Mouse (Mus musculus): ENCODE measurements around the gene Rps6kb1. TPM values are rescaled to one million over a fixed set of nuclear protein-coding genes. Genes with fewer than 3 reads are reported as not detected.
"Not testable (repeated sequence)": the region's sequence is repeated elsewhere in the genome, so short reads cannot be mapped to it uniquely, and the experiment has no call there.

The Rps6kb1 gene
- total RNA-seq, 2 experiments from 2014 or later = 19.1 to 19.2 TPM

DNA sequence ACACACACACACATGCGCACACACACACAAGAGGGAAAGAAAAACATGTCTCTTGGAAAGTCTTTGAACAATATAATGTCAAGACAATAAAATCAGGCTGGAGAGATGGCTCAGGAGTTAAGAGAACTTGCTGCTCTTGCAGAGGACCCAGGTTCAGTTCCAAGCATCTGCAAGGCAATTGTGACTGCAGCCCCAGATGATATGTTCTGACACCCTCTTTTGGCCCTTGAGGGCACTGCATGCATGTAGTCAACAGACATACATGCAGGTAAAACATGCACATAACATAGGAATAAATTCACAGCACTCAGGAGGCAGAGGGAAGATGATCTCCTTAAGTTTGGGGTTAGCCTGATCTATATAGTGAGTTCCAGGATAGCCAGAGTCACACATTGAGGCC, 2.8 kb upstream of the Rps6kb1 start:
- no peak for DNase-seq (ENCODE audit: low spot score)
- intact Hi-C loops (cut with DNase I) = no loop called here

- intact Hi-C loops (cut with DNase I) = no loop called here
- no peak for DNase-seq (ENCODE audit: low spot score)
Measured at GRCm38 (mm10) chr11:86545556-86545955, 951 bp upstream of the Rps6kb1 start.

GRCm38 (mm10) chr11:86543960-86544638, 506 bp downstream of the Rps6kb1 start:
- no peak for DNase-seq (ENCODE audit: low spot score)
- intact Hi-C loops (cut with DNase I) = no loop called here

DNA sequence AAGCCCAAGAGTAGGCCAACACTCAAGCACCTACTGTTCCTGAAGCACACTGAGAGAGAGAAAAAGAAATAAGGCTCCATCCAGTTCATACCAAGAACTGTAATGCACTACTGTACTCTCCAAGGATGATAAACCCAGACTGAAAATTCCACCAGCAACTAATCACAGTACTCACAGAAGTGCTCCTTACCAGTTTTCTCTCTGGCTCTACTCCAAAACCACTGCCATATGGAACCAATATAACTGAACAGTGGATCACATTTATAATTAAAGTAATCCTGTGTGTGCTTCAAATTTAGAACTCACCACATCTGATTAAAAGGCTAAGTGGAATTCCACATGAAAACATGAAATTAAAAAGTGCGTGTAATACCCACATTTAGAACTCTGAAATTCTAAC, 1.8 kb downstream of the Rps6kb1 start:
- no peak for DNase-seq (ENCODE audit: low spot score)
- intact Hi-C loops (cut with DNase I) = no loop called here

GRCm38 (mm10) chr11:86540476-86540845, 4.1 kb downstream of the Rps6kb1 start:
- intact Hi-C loops (cut with DNase I) = no loop called here
- no peak for DNase-seq (ENCODE audit: low spot score)

DNA sequence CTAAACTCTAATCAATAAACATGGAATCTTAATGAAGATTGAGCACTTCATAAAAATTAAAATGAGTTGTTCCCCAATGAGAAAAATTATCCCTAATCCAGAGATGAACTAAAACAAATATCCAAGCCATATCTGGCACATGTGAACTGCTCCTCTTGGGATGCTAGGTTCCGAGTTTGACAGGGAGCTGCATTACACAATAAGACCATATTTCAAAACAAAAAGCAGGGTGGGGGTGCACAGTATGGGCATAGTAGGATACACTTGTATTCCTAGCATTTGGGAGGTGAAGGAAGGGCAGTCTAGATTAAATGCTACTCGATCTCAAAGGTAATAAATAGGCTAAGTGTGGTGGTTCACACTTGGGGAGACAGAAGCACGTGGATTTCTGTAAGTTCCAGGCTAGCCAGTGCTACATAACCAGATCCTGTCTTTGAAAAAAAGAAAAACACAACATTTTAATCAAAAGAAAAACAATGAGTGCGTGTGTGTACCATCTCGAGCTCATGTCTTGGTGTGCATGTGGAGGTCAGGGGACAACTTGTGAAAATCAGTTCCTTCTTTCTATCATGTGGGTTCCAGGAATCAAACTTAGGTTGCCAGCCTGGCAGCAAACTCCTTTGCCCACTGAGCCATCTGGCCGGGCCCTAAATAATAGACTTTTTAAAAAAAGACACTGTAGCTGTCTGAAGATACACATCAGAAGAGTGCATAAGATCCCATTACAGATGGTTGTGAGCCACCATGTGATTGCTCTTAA, 4.7 kb downstream of the Rps6kb1 start:
- DNase-seq (ENCODE audit: low spot score) = no peak

GRCm38 (mm10) chr11:86538786-86539185, 5.8 kb downstream of the Rps6kb1 start:
- no peak for DNase-seq (ENCODE audit: low spot score)

More for the DNA sequence above, 4.7 kb downstream of the Rps6kb1 start:
- intact Hi-C loops (cut with DNase I) = no loop called here

GRCm38 (mm10) chr11:86534201-86534910, 10.2 kb downstream of the Rps6kb1 start:
- DNase-seq (ENCODE audit: low spot score) = no peak
- intact Hi-C loops (cut with DNase I) = no loop called here

More at GRCm38 (mm10) chr11:86538786-86539185, 5.8 kb downstream of the Rps6kb1 start:
- intact Hi-C loops (cut with DNase I) = no loop called here

- intact Hi-C loops (cut with DNase I); DNase-seq (ENCODE audit: low spot score): not testable (repeated sequence)
Measured at GRCm38 (mm10) chr11:86533302-86533701, 11.3 kb downstream of the Rps6kb1 start.

GRCm38 (mm10) chr11:86532834-86533233, 11.8 kb downstream of the Rps6kb1 start:
- intact Hi-C loops (cut with DNase I) = no loop called here
- DNase-seq (ENCODE audit: low spot score) = no peak

GRCm38 (mm10) chr11:86527528-86527927, 17.1 kb downstream of the Rps6kb1 start:
- intact Hi-C loops (cut with DNase I) = no loop called here
- no peak for DNase-seq (ENCODE audit: low spot score)

- intact Hi-C loops (cut with DNase I) = no loop called here
- no peak for DNase-seq (ENCODE audit: low spot score)
Measured at GRCm38 (mm10) chr11:86519751-86520150, 24.9 kb downstream of the Rps6kb1 start.

GRCm38 (mm10) chr11:86517229-86517628, 27.4 kb downstream of the Rps6kb1 start:
- intact Hi-C loops (cut with DNase I) = no loop called here
- no peak for DNase-seq (ENCODE audit: low spot score)

DNA sequence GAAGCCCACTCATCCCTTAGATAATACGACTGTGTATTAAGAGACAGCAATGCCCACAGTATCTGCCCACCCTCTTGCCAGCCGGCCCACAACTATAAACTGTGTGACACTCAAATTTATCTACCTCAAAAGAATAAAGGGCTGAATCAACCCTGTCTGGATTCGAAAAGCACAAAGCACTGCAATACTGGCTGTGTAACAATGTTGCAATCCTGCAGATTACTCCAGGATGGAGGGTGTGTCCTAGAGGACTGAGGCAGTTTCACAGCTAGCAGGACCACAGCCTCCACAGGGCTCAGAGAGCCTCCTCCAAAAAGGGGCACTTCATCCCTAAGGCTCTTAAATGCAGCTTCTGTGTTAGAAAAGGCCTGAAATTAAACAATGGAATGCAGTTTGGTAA, 28.0 kb downstream of the Rps6kb1 start:
- intact Hi-C loops (cut with DNase I) = no loop called here
- no peak for DNase-seq (ENCODE audit: low spot score)

GRCm38 (mm10) chr11:86507991-86508390, 36.6 kb downstream of the Rps6kb1 start:
- intact Hi-C loops (cut with DNase I) = no loop called here
- DNase-seq (ENCODE audit: low spot score) = no peak

GRCm38 (mm10) chr11:86507334-86507733, 37.3 kb downstream of the Rps6kb1 start:
- intact Hi-C loops (cut with DNase I) = no loop called here

DNA sequence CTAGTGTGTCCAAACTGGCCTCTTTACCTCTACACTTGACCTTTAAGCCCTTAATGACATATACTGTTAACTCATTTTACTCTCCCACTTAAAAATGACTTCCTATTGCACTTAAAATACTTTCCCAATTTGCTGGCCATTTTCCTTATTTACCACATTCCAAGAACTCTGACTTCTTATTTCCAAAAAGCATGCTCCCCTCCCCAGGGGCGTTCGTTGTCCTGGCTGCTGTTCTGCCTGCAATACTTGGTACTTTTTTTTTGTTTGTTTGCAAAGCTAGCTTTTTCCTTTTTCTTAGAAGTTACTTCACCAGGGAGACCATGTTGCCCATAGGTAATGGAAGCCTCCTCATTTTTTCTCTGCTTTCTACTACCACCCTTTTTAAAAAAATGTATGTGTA, 41.5 kb downstream of the Rps6kb1 start:
- intact Hi-C loops (cut with DNase I) = no loop called here
- DNase-seq (ENCODE audit: low spot score) = no peak

More at GRCm38 (mm10) chr11:86507334-86507733, 37.3 kb downstream of the Rps6kb1 start:
- DNase-seq (ENCODE audit: low spot score) = no peak

GRCm38 (mm10) chr11:86500795-86501194, 43.8 kb downstream of the Rps6kb1 start:
- DNase-seq (ENCODE audit: low spot score) = no peak
- intact Hi-C loops (cut with DNase I) = no loop called here

GRCm38 (mm10) chr11:86497908-86498307, 46.7 kb downstream of the Rps6kb1 start:
- DNase-seq (ENCODE audit: low spot score) = no peak
- intact Hi-C loops (cut with DNase I) = no loop called here

GRCm38 (mm10) chr11:86497356-86497755, 47.2 kb downstream of the Rps6kb1 start:
- no peak for DNase-seq (ENCODE audit: low spot score)
- intact Hi-C loops (cut with DNase I) = no loop called here

- no peak for DNase-seq (ENCODE audit: low spot score)
- intact Hi-C loops (cut with DNase I) = no loop called here
Measured at GRCm38 (mm10) chr11:86490782-86491181, 53.8 kb downstream of the Rps6kb1 start.
